Mouse (Mus musculus) forebrain, embryonic 11.5 days (tissue): Measurements from ENCODE around the gene Hoga1. TPM values are rescaled to one million over a fixed set of nuclear protein-coding genes. Genes with fewer than 3 reads are reported as not detected.

Source experiments
- ATAC-seq: fragments of 200-750 bp; cut with Nextera tagmentation; replicated peaks from 2 replicates; pipeline ENCODE4 v1.8.0; 2017; ENCODE audit warnings: moderate TSS enrichment; ENCODE audit not compliant: low FRiP score
- DNase-seq: peaks from one replicate; pipeline ENCODE4 v3.0.0-alpha.2; 2017; ENCODE audit warnings: low spot score
- H3K27ac ChIP-seq: fragments of 300-500 bp; sonication (generic); 2 replicates; pipeline ENCODE4 v1.5.1; 2014; ENCODE audit warnings: low read depth, low read length
- H3K27me3 ChIP-seq: fragments of 300-500 bp; sonication (generic); 2 replicates; pipeline ENCODE4 v1.6.1; 2014; ENCODE audit warnings: mild to moderate bottlenecking, low read length, mixed read lengths; ENCODE audit not compliant: control insufficient read depth, insufficient read depth
- H3K36me3 ChIP-seq: fragments of 300-500 bp; sonication (generic); 2 replicates; pipeline ENCODE4 v1.6.1; 2014; ENCODE audit warnings: mild to moderate bottlenecking, low read length, moderate library complexity, mixed read lengths; ENCODE audit not compliant: control insufficient read depth, insufficient read depth
- H3K4me1 ChIP-seq: fragments of 300-500 bp; sonication (generic); replicated peaks from 2 replicates; pipeline ENCODE4 v1.6.1; 2014; ENCODE audit warnings: low read length, mixed read lengths; ENCODE audit not compliant: control insufficient read depth, insufficient read depth
- H3K4me2 ChIP-seq: fragments of 300-500 bp; sonication (generic); 2 replicates; pipeline ENCODE4 v1.6.1; 2014; ENCODE audit warnings: low read depth, mild to moderate bottlenecking, low read length, moderate library complexity, mixed read lengths; ENCODE audit not compliant: severe bottlenecking
- H3K4me3 ChIP-seq: fragments of 300-500 bp; sonication (generic); 2 replicates; pipeline ENCODE4 v1.5.1; 2014; ENCODE audit warnings: low read depth, low read length
- H3K9ac ChIP-seq: fragments of 300-500 bp; sonication (generic); 2 replicates; pipeline ENCODE4 v1.6.1; 2014; ENCODE audit warnings: low read length
- H3K9me3 ChIP-seq: fragments of 300-500 bp; sonication (generic); 2 replicates; pipeline ENCODE4 v1.6.1; 2016; ENCODE audit warnings: low read length, mixed read lengths; ENCODE audit not compliant: control insufficient read depth
- WGBS: fragments of 180-500 bp; shearing (Covaris S2); extraction: QIAGEN DNeasy Blood & Tissue Kit; methylation state at CpG from one replicate; pipeline ENCODE4 v1.1.7; 2014; 5-methylcytosine and 5-hydroxymethylcytosine counted together
- polyA plus RNA-seq: library from polyadenylated mRNA; unstranded; fragments of >200 nt; fragmentation: Nextera tagmentation; extraction: Ambion mirVana; gene quantifications from 2 replicates; pipeline ENCODE4 v1.2.1, GENCODE M21; 2014

Hoga1 gene
- polyA plus RNA-seq, 1 experiment from 2014 or later: 1.1 TPM

DNA sequence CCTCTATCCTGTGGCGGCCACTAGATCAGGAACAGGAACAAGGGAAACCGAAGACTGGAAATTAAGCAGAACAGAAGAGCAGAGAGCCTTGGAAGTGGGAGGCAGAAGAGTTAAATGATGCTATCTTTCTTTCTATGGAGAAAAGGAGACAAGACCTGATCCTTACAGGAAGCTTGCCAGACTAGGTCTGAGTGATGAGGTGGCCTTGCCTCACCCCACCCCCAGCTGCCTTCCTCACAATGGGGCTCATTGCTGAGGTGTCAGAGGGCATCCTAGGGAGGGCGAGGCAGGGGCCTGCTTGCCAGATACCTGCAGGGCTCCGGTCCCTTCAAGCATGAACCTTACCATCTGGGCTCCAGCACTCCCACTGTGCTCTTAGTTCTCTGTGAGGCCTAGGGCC, 6.5 kb downstream of the Hoga1 start, which contains the start of gene 4933411K16Rik:
TSS of gene 4933411K16Rik (plus strand) at position 301 of the 400 bp plus-strand sequence.
- ATAC-seq: no peak
- DNase-seq: no peak
- Histone ChIP-seq H3K36me3 (no peaks in the 10 kb centered on the region), H3K9me3 (no peaks in the 10 kb centered on the region), H3K27me3 (no peaks in the 10 kb centered on the region), H3K4me1 (no peaks in the 10 kb centered on the region), H3K4me3 (no peak within 1 kb of the TSS), H3K9ac (no peak within 1 kb of the TSS), H3K27ac (no peak within 1 kb of the TSS), H3K4me2 (no peak within 1 kb of the TSS)
- 72% methylated on average over 4 of the region's 4 CpGs for WGBS

DNA sequence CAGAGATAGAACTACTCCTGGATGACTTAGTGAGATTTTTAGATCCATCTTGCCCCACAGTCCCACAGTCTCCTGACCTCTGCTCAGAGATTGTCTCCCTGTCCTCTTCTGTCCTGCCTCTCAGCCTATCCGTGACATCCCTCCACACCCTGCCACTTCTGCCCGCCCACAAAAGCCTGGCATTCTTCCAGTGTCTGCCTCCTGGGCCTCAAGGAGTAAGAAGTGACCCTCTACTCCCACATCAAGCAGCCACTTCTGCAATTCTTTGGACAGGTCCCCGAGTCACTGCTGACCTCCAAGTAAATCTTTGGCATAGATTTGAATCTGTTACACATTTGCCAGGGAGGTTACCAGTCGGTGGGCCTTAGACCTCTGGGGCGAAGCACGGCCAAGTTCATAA, 8.8 kb downstream of the Hoga1 start:
- WGBS: 85% methylated on average over 6 of the region's 6 CpGs
- no peak for ATAC-seq
- Histone ChIP-seq H3K9ac (no peak overlapping the region), H3K4me3 (no peak overlapping the region), H3K4me2 (no peak overlapping the region), H3K9me3 (no peaks in the 10 kb centered on the region), H3K36me3 (no peaks in the 10 kb centered on the region), H3K4me1 (no peaks in the 10 kb centered on the region), H3K27me3 (no peaks in the 10 kb centered on the region), H3K27ac (no peak overlapping the region)
- DNase-seq: no peak

DNA sequence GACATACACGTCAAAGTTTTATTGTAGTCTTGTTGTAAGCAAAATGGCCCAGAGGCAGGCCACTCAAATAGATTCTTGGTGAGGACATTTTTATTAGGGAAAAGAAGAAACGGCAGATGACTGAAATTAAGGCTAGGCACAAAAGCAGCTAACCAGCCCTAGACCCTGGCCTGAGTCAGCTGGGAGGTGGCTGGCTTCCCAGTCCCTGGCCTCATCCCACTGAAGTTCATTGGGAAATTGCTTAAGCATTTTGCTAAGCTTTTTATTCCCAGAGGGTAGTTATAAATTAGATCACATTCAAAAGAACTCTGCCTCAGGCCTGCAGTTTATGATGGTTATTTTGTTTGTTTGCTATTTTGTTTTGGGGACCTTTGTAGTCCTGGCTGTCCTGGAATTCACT, 10.5 kb downstream of the Hoga1 start:
- DNase-seq (no peak), ATAC-seq (no peak)
- H3K27me3 ChIP-seq: no peaks in the 10 kb centered on the region
- no peaks in the 10 kb centered on the region for H3K36me3 ChIP-seq
- no peak overlapping the region for H3K9ac ChIP-seq
- 90% methylated on average over 2 of the region's 2 CpGs for WGBS
- H3K4me1 ChIP-seq: no peaks in the 10 kb centered on the region
- no peak overlapping the region for H3K4me3 ChIP-seq
- H3K27ac ChIP-seq: no peak overlapping the region
- H3K9me3 ChIP-seq: no peaks in the 10 kb centered on the region
- no peak overlapping the region for H3K4me2 ChIP-seq

DNA sequence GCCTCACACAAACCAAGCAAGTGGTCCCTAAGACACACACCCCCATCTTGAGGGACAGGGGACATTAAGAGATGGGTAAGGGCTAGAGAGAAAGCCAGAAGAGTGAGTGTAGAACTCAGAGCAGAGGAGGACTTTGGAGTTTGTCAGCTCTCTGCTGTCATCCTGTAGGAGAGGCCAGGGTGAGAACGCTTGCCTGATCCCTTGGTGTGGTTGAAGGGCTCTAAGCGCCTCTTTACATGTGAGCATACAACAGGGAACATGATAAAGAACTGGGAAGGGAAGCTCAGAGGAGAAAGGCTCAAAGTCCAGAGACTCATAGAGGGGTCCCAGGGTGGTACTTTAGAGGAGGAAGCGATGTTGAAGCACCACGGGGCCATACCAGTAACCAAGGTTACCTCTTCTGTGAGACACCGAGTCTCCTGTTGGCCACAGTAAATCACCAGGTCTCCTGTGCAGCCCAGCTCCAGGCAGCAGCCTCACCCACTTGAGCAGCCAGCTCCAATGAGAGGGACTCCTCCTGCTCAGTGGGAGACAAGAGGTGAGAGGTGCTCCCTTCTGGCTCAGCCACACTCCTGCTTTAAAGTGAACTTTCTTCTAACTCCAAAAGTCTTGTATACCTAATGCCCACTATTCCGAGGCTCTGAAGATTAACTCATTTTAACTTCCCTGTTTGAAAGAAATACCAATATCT, 11.5 kb downstream of the Hoga1 start:
- WGBS: 87% methylated on average over 6 of the region's 6 CpGs
- Histone ChIP-seq H3K9ac (no peak overlapping the region), H3K27me3 (no peaks in the 10 kb centered on the region), H3K27ac (no peak overlapping the region), H3K36me3 (no peaks in the 10 kb centered on the region), H3K9me3 (no peaks in the 10 kb centered on the region), H3K4me2 (no peak overlapping the region), H3K4me3 (no peak overlapping the region), H3K4me1 (no peaks in the 10 kb centered on the region)
- DNase-seq (no peak), ATAC-seq (no peak)

DNA sequence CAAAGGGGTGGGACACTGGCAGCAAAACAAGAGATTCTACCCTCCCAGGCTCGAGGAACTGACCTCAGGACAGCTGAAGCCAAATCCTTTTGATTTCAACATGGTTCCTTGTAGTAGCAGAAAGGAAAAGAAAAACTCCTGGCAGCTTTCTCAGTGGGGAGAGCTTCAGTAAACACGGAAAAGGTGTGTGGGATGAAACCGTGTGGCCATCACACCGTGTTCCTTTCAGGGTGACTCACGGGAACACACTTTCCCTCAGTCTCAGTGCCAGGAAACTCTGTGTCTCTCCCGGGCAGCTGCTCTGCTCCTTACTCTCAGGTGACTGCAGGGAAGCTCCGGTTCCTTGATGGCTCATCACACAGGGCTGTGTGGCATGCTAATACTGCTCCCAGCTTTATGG, 13.0 kb downstream of the Hoga1 start:
- Histone ChIP-seq H3K9me3 (no peaks in the 10 kb centered on the region), H3K36me3 (no peaks in the 10 kb centered on the region), H3K4me2 (no peak overlapping the region), H3K27ac (no peak overlapping the region), H3K27me3 (no peaks in the 10 kb centered on the region), H3K4me3 (no peak overlapping the region), H3K4me1 (no peaks in the 10 kb centered on the region), H3K9ac (no peak overlapping the region)
- no peak for ATAC-seq
- WGBS: 76% methylated on average over 7 of the region's 7 CpGs
- no peak for DNase-seq

DNA sequence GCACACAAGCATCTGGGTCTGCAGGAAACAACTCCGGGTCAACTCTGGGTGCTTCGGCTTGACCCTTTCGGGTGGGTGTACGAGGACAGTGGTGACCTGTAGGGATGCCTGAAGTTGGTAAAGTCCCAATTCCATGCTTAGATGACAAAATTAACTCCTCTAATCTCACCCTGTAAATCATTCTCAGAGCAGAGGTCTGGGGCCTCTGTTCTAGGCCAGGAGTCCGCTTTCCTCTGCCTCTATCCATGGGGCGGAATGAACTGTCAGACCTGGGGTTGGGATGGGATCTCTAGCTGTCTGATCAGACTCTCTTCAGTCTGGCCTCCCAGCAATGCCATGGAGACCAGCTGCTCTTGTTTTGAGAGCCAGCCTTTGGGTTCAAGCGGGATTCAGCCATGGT, 16.0 kb downstream of the Hoga1 start:
- H3K4me1 ChIP-seq: no peaks in the 10 kb centered on the region
- no peaks in the 10 kb centered on the region for H3K27me3 ChIP-seq
- H3K36me3 ChIP-seq: no peaks in the 10 kb centered on the region
- H3K9me3 ChIP-seq: no peaks in the 10 kb centered on the region
- 91% methylated on average over 7 of the region's 7 CpGs for WGBS
- no peak overlapping the region for H3K9ac ChIP-seq
- H3K4me3 ChIP-seq: no peak overlapping the region
- H3K27ac ChIP-seq: no peak overlapping the region
- ATAC-seq (no peak), DNase-seq (no peak)
- no peak overlapping the region for H3K4me2 ChIP-seq

DNA sequence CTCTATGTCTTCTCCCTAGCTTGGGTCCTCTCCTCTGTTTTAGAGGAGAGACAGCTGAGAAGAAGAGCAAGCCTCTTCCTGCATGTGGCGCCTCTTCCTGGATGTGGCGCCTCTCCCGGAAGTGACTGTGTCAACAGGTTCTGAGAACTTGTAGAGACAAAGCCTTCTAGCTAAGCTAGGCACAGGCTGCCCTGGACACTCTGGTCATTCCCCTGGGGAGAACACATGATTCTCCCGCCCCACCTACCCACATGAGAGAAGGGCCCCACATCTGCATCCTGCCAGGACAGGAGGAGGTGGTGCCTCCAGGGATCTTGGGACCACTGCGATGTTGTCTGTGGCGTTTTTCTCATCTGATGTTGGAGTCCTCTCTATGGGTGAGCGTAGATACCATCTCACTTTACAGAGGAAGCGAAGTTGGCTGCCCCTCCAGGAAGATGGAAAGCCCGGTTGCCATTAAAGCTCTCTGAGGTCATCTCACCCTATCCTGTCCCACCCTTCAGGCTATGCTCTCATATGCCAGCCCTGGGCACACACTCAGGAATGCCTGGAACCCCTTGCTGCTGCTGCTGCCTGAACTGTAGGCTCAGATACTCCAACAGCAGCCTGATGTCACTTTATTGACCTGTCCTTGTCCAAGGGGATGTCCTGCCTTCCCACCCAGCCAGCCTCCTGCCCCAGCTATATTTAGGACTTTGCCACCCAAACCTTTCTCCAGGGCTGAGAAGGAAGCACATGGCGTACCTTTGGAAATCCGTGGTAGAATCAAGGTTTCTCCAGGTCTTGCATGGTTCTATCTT, 23.2 kb downstream of the Hoga1 start:
- DNase-seq (no peak), ATAC-seq (no peak)
- H3K4me2 ChIP-seq: no peak overlapping the region
- H3K4me3 ChIP-seq: no peak overlapping the region
- H3K4me1 ChIP-seq: no peaks in the 10 kb centered on the region
- H3K9ac ChIP-seq: no peak overlapping the region
- no peaks in the 10 kb centered on the region for H3K27me3 ChIP-seq
- H3K9me3 ChIP-seq: no peaks in the 10 kb centered on the region
- H3K36me3 ChIP-seq: no peaks in the 10 kb centered on the region
- WGBS: 83% methylated on average over 11 of the region's 11 CpGs
- H3K27ac ChIP-seq: no peak overlapping the region

DNA sequence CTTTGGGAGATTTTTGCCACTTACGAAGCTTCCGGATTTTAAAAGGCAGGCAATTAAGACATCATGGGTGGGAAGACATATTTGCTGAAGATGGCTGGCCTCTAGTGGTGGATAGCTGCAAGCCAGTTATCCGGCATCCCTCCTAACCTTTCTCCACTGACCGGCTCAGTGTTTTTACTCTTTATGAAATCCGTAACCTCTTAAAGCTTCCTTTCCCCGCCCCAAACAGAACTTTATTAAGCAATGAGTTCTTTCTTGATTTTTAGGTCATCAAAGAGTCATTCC, 23.8 kb downstream of the Hoga1 start:
- Histone ChIP-seq H3K36me3 (no peaks in the 10 kb centered on the region), H3K4me2 (no peak overlapping the region), H3K9ac (no peak overlapping the region), H3K4me1 (no peaks in the 10 kb centered on the region), H3K9me3 (no peaks in the 10 kb centered on the region), H3K27me3 (no peaks in the 10 kb centered on the region), H3K27ac (no peak overlapping the region), H3K4me3 (no peak overlapping the region)
- WGBS: 76% methylated on average over 6 of the region's 6 CpGs
- ATAC-seq (no peak), DNase-seq (no peak)

DNA sequence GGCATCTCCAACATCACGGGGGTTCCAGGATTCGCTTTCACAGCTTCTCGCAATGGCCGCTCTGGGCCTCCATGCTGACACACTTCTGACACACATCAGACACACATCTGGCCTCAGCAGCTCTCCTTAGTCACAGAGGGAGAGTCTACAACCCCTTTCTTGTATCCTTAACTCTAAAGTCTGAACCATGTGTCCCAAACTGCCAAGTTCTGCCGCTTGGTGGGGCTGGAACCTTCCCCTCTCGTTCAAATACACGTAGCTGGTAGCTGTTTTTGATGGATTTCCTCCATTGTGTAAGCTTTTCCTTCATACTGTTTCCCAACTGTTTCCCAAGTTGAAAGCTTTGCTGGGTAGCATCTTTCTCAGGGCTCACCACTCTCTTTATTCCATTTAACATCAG, 25.8 kb downstream of the Hoga1 start:
- no peaks in the 10 kb centered on the region for H3K9me3 ChIP-seq
- no peaks in the 10 kb centered on the region; the same call in 1 of the 2 replicates for H3K36me3 ChIP-seq
- H3K4me2 ChIP-seq: no peak overlapping the region
- 79% methylated on average over 7 of the region's 7 CpGs for WGBS
- ATAC-seq (no peak), DNase-seq (no peak)
- H3K27me3 ChIP-seq: no peaks in the 10 kb centered on the region
- no peak overlapping the region for H3K27ac ChIP-seq
- no peaks in the 10 kb centered on the region for H3K4me1 ChIP-seq
- no peak overlapping the region for H3K9ac ChIP-seq
- H3K4me3 ChIP-seq: no peak overlapping the region
